Mouse (Mus musculus) kidney, adult 2 months (tissue): Measurements from ENCODE around the gene Iqck.

Experiments
- CTCF ChIP-seq: fragments of 200-500 bp; conservative IDR thresholded peaks from 2 replicates; pipeline ENCODE4 v1.5.1; 2011; ENCODE audit warnings: low read depth, mild to moderate bottlenecking, control low read depth, low read length, moderate library complexity, mixed read lengths; ENCODE audit not compliant: insufficient read depth, insufficient read length
- POLR2A ChIP-seq: fragments of 200-500 bp; IDR thresholded peaks from one replicate; pipeline ENCODE4 v1.6.1; 2011; ENCODE audit warnings: low read depth, low read length, control low read depth

DNA sequence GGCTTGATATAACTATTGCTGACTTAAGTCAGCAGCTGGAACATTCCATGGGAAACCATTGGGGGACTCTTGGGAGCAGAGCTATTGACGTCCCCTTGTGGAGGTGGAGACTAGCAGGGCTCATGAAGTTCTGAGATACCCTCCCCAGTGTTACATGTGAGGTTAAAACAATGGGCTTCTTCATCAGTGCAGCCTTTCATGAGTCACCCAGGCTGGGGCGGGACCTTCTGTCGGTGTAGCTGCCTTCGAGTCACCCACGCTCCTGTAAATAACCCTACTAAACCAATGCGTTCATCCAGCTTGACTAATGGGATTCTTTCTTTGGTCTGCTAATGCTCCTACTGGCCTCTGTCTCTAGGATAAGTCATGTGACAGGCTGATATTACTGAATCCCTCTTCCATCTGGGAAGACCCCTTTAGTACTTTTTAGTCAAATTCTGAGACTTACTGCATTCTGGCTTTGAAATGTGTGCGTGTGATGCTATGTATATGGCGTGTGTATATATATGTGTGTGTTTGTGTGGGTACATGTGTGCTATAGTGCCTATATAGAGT is 53.5 kb downstream of the Iqck start:
- no peak for TF ChIP-seq CTCF
- no peak for TF ChIP-seq POLR2A
